Mouse (Mus musculus) heart, adult 2 months (tissue): ENCODE data around the gene Ubl4b. TPM values are rescaled to one million over a fixed set of nuclear protein-coding genes. Genes with fewer than 3 reads are reported as not detected.

ENCODE experiments used
- DNase-seq, 2 experiments: peaks; one replicate each; pipeline ENCODE4 v3.0.0; 2021
- H3K27ac ChIP-seq: fragments of 200-600 bp; 2 replicates; pipeline ENCODE4 v1.8.1; 2022
- H3K27me3 ChIP-seq: fragments of 200-500 bp; 2 replicates; pipeline ENCODE4 v1.6.1; 2012; ENCODE audit warnings: mild to moderate bottlenecking, low read length, inconsistent platforms, mixed read lengths; ENCODE audit not compliant: control insufficient read depth, insufficient read depth
- H3K36me3 ChIP-seq: fragments of 200-500 bp; 2 replicates; pipeline ENCODE4 v1.6.1; 2012; ENCODE audit warnings: low read length, inconsistent platforms; ENCODE audit not compliant: control insufficient read depth, insufficient read depth
- H3K4me1 ChIP-seq: fragments of 200-500 bp; 2 replicates; pipeline ENCODE4 v1.6.1; 2011; ENCODE audit warnings: low read length; ENCODE audit not compliant: control insufficient read depth, insufficient read depth
- H3K4me3 ChIP-seq: fragments of 200-600 bp; 2 replicates; pipeline ENCODE4 v1.8.1; 2022
- H3K79me2 ChIP-seq: fragments of 200-500 bp; replicated peaks from 2 replicates; pipeline ENCODE4 v1.6.1; 2012; ENCODE audit warnings: mild to moderate bottlenecking, inconsistent platforms, low read length, moderate library complexity, mixed read lengths; ENCODE audit not compliant: control insufficient read depth, insufficient read depth
- H3K9ac ChIP-seq: fragments of 200-500 bp; 2 replicates; pipeline ENCODE4 v1.6.1; 2012; ENCODE audit warnings: low read depth, mild to moderate bottlenecking, control low read depth, inconsistent platforms, low read length, mixed read lengths
- CTCF ChIP-seq: fragments of 200-600 bp; IDR thresholded peaks from 2 replicates; pipeline ENCODE4 v1.8.1; 2022; ENCODE audit warnings: antibody characterized with exemption, mild to moderate bottlenecking, moderate library complexity
- EP300 ChIP-seq: fragments of 200-500 bp; IDR thresholded peaks from 2 replicates; pipeline ENCODE4 v1.6.1; 2011; ENCODE audit warnings: low read depth, low read length, control low read depth; ENCODE audit not compliant: insufficient read depth
- POLR2A ChIP-seq: fragments of 200-500 bp; IDR thresholded peaks from 2 replicates; pipeline ENCODE4 v1.6.1; 2011; ENCODE audit warnings: mild to moderate bottlenecking, low read depth, low read length, control low read depth; ENCODE audit not compliant: insufficient read depth
- WGBS: fragments of 180-500 bp; shearing (Covaris S2); methylation state at CpG from one replicate; pipeline ENCODE4 v1.1.7; 2018; 5-methylcytosine and 5-hydroxymethylcytosine counted together
- intact Hi-C: fragments of 180-260 bp; cut with DNase I; formaldehyde crosslinking; loops from one replicate; pipeline ENCODE4 v1.15.1; 2025
- polyA plus RNA-seq: library from polyadenylated mRNA; depleted of rRNA; stranded (reverse); fragments of >200 nt; gene quantifications from 2 replicates; pipeline ENCODE4 v1.2.3, GENCODE M21; 2012
- total RNA-seq, 2 experiments: library from RNA; stranded (reverse); gene quantifications; 2 replicates each; pipeline ENCODE4 v1.2.3; 2021

The Ubl4b gene
- total and polyA plus RNA-seq, 3 experiments = not detected

DNA sequence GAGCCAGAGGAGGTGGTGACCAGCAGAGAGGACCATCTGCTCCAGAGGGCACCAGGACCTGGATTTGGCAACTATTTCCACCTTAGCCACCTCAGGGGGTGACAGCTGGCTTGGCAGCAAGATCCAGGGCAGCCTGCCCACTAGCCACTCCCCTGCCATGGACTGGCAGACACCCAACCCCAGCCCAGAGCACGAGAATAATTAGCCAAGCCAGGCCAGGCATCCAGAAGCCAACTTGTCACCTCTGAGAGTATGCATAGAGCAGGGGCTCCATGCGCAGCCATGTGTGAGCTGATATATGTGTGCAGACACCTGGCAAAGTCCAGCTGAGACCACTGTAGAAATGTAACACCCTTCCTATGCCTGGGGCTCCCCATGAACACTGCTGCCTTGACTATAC lies 7.9 kb downstream of the Ubl4b start:
- no peaks in the 10 kb centered on the region for H3K36me3 ChIP-seq
- no peaks in the 10 kb centered on the region for H3K4me1 ChIP-seq
- WGBS = 39% methylated on average over 2 of the region's 2 CpGs
- H3K27ac ChIP-seq = no peak overlapping the region
- intact Hi-C loops = no loop called here
- TF ChIP-seq POLR2A (no peak), EP300 (peak; percentile 66; the same call in 1 of the 2 replicates)
- no peaks in the 10 kb centered on the region for H3K27me3 ChIP-seq
- H3K79me2 ChIP-seq = no peaks in the 10 kb centered on the region
- H3K9ac ChIP-seq = no peak overlapping the region
- no peak overlapping the region for H3K4me3 ChIP-seq
- DNase-seq = peak; percentile 66 to 74

DNA sequence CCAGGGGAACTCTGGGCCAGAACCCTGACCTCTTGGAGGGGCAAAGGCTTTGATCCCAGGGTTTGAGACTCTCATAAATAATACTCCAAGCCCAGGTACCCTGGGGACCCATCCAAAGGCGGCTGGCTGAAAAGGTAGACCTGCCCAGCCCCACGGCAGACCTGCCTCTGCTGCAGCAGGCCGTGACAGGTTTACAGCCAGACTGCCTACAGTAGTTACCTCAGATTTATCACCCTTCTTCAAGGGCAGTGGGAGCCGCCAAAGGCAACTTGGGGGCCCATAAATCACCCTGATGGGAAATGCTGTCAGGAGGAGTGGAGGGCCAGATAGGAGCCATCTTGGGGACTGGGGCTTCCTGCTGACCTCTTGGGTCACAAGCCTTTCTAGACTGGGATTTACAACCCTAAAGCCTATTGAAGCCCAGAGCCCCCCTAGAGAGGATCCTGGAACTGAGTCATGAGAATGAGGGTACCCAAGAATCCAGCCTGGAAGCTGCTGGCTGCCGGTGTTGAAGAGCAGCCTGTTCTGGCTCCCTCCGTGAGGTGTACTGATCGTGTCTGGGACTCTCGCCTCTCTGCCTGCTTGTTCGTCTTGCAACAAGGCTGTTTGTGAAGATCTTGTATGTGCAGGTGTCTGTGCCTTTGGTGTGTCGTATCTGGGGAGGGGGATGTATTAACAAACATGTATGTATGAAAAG lies 9.0 kb downstream of the Ubl4b start:
- no peak overlapping the region for H3K27ac ChIP-seq
- TF ChIP-seq EP300 = no peak
- TF ChIP-seq CTCF = no peak
- TF ChIP-seq POLR2A = no peak
- H3K79me2 ChIP-seq = no peaks in the 10 kb centered on the region
- H3K9ac ChIP-seq = no peak overlapping the region
- no peaks in the 10 kb centered on the region for H3K27me3 ChIP-seq
- no peaks in the 10 kb centered on the region for H3K36me3 ChIP-seq
- intact Hi-C loops = no loop called here
- H3K4me3 ChIP-seq = no peak overlapping the region
- DNase-seq = no peak
- no peaks in the 10 kb centered on the region for H3K4me1 ChIP-seq
- 85% methylated on average over 10 of the region's 10 CpGs for WGBS

DNA sequence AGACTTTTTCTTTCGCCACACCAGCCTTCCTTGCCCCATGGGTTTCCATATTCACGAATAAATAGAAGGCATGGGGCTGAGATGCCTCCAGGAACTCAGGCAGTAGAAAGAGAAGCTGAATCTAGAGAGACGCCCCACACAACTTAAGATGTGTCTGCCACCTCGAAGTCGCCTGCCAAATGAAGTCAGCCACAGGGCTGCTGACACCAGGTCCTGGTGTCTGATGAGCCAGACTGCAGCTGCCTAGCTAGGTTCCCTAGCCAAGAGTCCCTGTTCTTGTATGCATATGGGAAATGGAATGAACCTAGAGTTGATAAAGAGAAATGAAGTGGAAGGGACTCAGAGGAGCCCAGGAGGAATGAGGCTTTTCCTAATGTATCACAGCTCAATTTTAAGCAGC lies 9.6 kb downstream of the Ubl4b start:
- WGBS = 73% methylated on average over 5 of the region's 5 CpGs
- H3K79me2 ChIP-seq = no peaks in the 10 kb centered on the region
- no peaks in the 10 kb centered on the region for H3K4me1 ChIP-seq
- intact Hi-C loops = no loop called here
- no peak overlapping the region for H3K9ac ChIP-seq
- no peak overlapping the region for H3K4me3 ChIP-seq
- no peak for DNase-seq
- no peaks in the 10 kb centered on the region for H3K27me3 ChIP-seq
- no peak overlapping the region for H3K27ac ChIP-seq
- no peak for TF ChIP-seq POLR2A
- no peak for TF ChIP-seq CTCF
- TF ChIP-seq EP300 = no peak
- H3K36me3 ChIP-seq = no peaks in the 10 kb centered on the region

DNA sequence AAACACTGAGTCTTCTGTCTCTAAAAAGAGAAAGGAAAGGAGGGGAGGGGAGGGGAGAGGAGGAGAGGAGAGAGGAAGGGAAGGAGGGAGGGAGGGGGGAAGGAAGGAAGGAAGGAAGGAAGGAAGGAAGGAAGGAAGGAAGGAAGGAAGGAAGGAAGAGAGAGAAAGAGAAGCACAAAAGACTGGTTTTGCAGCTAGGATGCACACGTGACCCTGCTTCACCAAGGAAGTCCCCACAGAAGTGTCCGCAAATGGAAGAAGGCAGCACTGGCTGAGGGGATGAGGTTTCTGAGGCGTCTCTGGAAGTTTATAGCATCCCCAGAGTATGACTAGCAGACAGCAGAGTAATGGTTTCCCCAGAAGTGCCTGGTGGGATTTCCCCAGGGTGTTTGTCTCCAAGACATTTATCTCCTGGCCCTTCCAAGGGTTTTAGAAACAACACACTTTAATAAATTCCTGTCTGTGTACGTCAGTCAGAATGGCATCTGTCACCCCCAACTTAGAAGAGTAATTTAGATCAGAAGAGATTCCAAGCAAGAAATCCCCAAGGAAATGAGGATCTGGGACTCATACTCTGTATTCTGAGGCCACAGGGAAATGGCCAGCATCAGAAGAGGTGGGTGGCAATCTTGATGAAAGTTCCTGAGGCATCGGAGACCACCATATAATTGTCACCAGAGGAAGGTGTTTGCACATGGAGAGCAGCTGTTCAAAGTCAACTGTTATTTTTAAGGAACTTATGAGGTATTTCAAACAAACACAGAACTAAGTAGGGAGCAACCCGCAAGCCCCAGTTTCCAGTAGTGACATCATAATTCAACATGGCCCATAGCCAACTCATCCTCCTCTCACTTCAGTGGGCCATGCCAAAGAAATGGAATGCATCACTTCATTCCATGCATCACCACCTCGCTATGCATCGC lies 11.5 kb downstream of the Ubl4b start:
- H3K4me3 ChIP-seq = no peak overlapping the region
- H3K27me3 ChIP-seq = no peaks in the 10 kb centered on the region
- TF ChIP-seq CTCF = no peak
- TF ChIP-seq EP300 = no peak
- TF ChIP-seq POLR2A = no peak
- no peak overlapping the region for H3K27ac ChIP-seq
- 71% methylated on average over 8 of the region's 8 CpGs for WGBS
- H3K9ac ChIP-seq = no peak overlapping the region
- intact Hi-C loops = no loop called here
- H3K36me3 ChIP-seq = no peaks in the 10 kb centered on the region
- DNase-seq = no peak
- H3K79me2 ChIP-seq = no peaks in the 10 kb centered on the region
- H3K4me1 ChIP-seq = no peaks in the 10 kb centered on the region

DNA sequence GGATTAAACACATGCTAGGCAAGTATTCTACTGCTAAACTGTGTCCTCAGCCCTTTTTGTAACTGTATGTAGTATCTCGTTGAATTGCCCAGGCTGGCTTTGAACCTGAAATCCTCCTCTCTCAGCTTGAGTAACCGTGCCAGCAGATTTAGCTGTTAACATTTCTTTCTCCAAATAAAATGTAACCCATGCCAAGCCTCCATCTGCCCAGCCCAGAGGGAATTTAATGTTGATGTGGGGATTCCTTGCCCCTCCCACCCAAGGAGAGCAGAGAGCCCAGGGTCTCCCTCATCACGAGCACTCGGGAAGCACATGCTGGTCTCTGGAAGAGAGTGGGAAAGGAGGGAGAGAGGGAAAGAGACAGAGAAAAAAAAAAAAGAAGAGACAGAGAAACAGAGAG lies 12.3 kb downstream of the Ubl4b start:
- Histone ChIP-seq H3K4me3 (no peak overlapping the region), H3K36me3 (no peaks in the 10 kb centered on the region), H3K79me2 (no peaks in the 10 kb centered on the region), H3K4me1 (no peaks in the 10 kb centered on the region), H3K27me3 (no peaks in the 10 kb centered on the region), H3K9ac (no peak overlapping the region), H3K27ac (no peak overlapping the region)
- no peak for TF ChIP-seq CTCF
- TF ChIP-seq EP300 = no peak
- TF ChIP-seq POLR2A = no peak
- DNase-seq = no peak
- intact Hi-C loops = no loop called here
- WGBS = 61% methylated on average over 4 of the region's 4 CpGs

DNA sequence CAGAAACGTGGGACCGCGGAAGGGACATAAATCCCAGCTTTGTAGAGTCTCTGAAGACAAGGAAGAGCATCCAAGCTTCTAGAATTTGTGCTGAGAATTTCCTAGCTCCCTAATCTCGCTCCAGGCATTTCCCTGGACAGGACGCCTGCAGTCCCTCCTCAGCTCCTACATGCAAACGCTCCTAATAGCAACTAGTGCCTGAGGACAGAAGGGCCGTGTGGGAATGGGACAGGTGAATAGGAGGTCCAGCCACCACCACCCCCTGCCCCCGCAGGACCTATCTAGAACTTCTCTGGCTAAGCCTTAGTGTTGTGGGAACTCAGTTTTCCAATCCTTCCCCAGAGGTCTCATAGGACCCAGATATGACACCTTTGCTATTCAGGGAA lies 17.4 kb downstream of the Ubl4b start:
- 0 out of 2 replicates have a peak overlapping the region, but pooled peaks have one; percentile 12 for H3K27ac ChIP-seq
- no peak overlapping the region for H3K4me3 ChIP-seq
- no peaks in the 10 kb centered on the region for H3K27me3 ChIP-seq
- no peak overlapping the region for H3K9ac ChIP-seq
- H3K36me3 ChIP-seq = no peaks in the 10 kb centered on the region
- DNase-seq = no peak
- intact Hi-C loops = no loop called here
- TF ChIP-seq EP300 (no peak), POLR2A (no peak), CTCF (no peak)
- WGBS = 17% methylated on average over 8 of the region's 8 CpGs
- no peaks in the 10 kb centered on the region for H3K4me1 ChIP-seq
- no peaks in the 10 kb centered on the region for H3K79me2 ChIP-seq
